Mouse (Mus musculus) frontal cortex, adult (tissue): ENCODE data around the gene Asxl1.

Source experiments
- ATAC-seq: cut with Nextera tagmentation; 2 replicates; pipeline ENCODE4 v1.9.2; 2017; ENCODE audit warnings: mild to moderate bottlenecking, moderate library complexity, mixed read lengths; ENCODE audit not compliant: low TSS enrichment

Gene Asxl1

GRCm38 (mm10) chr2:153412563-153412962 is 66.9 kb downstream of the Asxl1 start:
- ATAC-seq = no peak

DNA sequence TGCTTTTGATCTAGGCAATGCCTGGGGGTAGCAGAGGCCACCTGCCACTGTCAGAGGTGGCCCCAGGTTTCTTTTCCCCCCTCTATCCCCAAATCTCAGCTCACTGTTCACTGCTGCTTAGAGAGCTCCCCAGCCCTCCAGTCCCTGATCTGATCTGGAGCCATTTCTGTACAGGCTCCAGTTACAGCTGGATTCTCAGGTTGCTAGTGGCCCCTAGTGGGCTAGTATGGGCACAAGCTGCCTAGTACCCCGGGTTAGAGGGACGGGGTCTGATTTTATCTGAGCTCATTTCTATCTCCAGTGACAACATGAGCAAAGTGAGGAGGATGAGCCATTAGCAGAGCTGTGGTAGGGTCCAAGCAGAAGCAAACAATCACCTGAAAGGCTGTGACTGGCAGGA is 69.0 kb downstream of the Asxl1 start:
- ATAC-seq = no peak

DNA sequence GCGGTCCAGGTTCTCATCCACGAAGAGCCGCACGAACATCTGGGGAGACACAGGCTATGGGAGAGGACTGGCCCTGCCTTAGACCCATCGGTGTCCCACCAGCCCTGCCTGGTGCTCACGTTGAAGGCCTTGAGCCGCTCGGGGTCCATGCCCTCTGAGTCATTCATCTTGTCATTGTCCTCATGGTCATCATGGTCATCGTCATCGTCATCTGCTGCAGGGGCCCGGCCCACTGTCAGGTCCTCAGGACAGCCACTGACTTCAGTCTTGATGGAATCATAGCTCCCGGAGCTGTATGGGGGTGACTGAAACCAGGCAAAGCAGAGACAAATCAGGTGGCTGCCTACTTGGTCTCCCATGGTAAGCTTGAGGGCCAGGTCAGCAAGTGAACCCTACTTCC is 72.2 kb downstream of the Asxl1 start:
- no peak for ATAC-seq

- no peak for ATAC-seq
These were observed 72.8 kb downstream of the Asxl1 start for GRCm38 (mm10) chr2:153418381-153418780.

DNA sequence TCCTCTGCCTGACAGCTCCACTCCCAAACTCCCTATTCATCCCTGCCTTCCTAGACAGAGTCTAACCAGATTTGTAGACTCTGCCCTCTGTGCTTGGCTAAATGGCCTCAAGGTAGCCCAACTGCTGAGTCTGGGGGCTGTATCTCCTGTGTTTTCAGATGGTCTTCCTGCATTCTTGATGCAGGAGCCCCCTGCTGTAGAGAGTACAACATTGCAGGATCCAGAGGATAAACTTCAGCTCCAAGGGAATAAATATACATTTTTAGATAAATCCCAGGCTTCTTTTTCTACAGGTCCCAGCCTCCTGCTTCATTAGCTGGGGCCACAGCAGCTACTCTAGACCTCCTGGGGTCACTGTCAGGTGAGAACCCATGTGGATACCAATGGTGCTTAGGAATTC is 75.6 kb downstream of the Asxl1 start:
- no peak for ATAC-seq

- peak; percentile 41; the same call in 1 of the 2 replicates for ATAC-seq
These were observed 76.4 kb downstream of the Asxl1 start for GRCm38 (mm10) chr2:153422051-153422450.

DNA sequence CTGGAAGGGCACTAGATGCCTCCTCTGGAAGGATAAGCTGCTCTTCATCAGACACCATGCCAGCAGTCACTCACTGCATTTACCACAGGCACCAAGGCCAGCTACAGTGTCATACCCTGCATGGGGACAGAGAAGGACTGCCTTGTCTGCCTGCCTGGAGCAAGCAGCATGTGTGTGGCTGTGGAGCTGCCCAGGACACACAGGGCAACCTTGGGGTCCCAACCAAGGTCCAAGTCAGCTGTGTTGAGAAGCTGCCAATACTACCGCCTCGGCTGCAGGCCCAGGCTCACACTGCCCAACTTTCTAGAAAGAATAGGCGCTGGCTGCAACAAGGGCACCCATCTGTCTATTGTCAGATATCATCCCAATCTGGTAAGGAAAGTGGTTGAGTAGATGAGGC is 77.5 kb downstream of the Asxl1 start:
- ATAC-seq = no peak

GRCm38 (mm10) chr2:153424557-153424956 is 78.9 kb downstream of the Asxl1 start:
- ATAC-seq = no peak

- ATAC-seq = no peak
These were observed 79.7 kb downstream of the Asxl1 start for GRCm38 (mm10) chr2:153425124-153425844.

- ATAC-seq = peak; percentile 28
These were observed 80.5 kb downstream of the Asxl1 start for GRCm38 (mm10) chr2:153425998-153426670.

- ATAC-seq = no peak
These were observed 81.3 kb downstream of the Asxl1 start for GRCm38 (mm10) chr2:153426931-153427330.

GRCm38 (mm10) chr2:153428485-153428884 is 82.9 kb downstream of the Asxl1 start:
- ATAC-seq = peak; percentile 75

DNA sequence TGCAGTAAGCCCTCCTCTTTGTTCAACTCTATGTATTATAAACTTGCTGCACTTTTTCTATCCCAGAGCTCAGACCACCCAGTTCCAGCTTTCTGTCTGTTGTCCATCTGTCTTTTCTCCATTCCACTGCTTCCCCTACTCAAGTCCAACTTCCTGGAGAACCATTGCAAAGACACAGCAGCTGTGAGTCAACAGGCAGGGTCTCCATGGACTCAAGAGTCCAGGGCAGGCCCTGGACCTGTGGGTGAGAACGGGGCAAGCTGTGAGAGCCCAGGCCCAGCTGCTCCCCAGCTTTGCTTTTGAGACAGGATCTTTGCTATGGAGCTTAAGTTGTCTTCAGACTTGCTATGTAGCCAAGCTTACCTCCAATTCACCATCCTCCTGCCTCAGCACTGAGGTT is 84.9 kb downstream of the Asxl1 start:
- ATAC-seq = no peak

DNA sequence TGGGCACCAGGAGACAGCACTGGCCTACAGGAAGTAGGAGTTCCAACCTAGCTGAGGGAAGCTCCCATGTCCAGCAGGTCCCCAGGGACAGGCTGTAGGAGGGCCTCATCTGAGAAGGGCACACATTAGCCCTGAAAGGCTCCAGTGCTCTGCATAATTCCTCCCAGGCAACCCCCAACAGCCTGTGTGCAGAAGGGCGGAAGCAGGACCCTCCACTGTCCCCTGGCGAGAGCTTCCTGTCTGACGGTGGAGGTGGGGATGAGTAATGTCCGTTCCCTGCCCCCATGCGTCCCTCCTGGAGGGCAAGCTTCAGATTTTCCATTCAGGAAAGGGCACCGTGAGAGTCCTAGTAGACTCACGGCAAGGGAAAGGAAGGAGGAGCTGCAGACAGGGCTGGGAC is 86.9 kb downstream of the Asxl1 start:
- no peak for ATAC-seq

- no peak for ATAC-seq
These were observed 88.2 kb downstream of the Asxl1 start for GRCm38 (mm10) chr2:153433859-153434258.

- no peak for ATAC-seq
These were observed 89.5 kb downstream of the Asxl1 start for GRCm38 (mm10) chr2:153434880-153435831.

DNA sequence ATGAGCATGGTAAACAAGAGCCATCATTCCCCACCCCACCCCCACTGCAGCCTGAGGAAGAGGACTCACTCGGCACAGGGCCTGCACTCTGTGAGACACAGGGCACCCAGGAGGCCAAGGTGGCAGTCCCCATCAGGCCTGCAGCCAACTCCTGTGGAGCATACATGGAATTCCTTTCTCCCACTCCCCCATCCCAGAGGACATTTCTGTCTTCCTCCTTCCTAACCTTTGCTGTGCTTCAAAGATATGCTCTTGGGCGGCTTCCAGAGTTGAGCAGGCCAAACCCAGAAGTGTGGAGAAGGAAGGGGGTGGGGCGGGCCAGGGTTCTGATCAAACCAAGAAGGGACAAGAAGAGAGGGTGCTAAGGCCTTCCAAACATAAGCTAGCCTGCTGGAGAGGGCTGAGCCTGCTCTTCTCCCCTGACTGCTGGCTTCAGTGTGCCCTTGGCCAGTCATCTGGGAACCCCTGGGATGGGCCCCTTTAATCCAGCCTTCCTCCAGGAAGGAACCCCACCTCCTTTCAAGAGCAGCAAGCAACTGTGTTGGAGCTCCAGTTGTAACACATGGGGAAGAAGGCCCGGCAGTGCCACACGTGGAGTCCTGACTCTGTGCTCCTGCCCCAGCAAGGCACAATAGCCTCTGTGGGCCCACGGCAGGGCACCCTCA is 91.1 kb downstream of the Asxl1 start:
- no peak for ATAC-seq

DNA sequence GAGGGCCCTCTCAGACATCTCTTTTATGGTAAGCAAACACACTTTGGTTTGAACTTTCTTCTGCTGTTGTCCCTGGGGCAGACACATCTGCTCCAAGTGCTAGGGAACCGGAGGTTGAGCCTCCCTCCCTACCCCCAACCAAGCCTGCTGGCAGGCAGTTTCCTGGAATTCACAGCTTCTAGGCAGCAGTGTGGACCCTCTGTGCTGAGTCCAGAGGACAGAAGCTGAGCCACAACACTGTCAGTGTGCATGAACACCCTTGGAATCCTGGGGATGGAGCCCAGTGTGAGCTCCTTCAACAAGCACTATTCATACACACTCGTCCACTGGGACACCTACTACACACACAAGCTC is 91.7 kb downstream of the Asxl1 start:
- ATAC-seq = no peak

DNA sequence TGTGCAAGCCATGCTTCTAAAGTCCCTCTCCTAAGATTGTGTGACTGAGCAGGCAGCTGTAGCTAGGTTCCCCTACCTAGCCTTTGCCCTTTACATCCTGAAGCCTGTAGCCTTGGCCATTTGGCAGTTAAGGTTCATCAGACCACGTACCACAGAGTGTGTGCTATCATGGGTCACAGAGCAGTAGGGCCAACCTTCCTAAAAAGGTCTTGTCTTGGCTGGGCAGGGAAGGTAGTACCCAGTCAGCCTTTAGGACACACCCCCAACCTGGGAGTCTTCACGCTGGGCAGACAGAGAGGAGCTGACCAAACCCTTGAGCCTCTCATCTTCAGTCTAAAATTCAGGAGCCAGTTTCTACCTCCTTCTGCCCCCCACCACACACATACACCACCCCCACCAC is 95.1 kb downstream of the Asxl1 start:
- no peak for ATAC-seq

DNA sequence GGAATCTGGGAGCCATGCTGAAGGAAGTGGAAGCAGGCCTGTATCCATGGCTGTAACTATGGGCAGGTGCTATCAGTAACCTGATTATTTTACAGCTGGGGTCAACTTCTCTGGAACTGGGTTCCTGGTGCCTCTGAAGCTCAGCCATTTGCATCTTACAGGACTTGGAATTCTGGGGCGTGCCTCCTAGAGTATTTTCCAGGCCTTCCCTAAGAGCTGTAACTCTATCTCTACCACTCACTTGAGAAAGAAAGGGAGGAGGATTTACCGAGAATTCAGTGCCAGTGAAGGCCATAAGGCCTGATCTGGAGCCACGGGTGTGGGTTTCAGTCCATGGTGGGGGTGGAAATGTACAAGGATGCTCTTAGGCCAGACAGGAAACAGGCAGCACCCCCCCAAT is 95.6 kb downstream of the Asxl1 start:
- no peak for ATAC-seq

DNA sequence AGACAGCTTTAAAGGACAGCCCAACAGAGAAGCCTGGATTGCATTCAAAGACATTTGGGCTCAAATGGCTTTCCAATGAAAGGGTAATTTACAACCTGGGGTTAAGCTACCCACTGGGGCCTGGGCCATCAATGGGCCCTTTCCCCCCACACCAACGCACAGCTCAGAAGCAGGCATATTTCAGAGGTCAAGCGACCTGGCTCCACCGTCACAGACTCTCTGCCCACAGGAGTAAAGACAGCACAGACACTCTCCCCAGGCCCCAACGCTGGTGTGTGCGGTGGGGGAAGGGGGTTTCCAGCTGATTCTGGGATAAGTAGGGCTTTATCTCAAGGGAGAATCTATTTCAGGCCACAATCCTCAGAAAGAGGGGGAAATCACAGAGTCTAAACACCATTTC is 97.1 kb downstream of the Asxl1 start:
- ATAC-seq = no peak
